Mouse (Mus musculus): ENCODE results near the gene Nxf1. TPM values are rescaled to one million over a fixed set of nuclear protein-coding genes. Genes with fewer than 3 reads are reported as not detected.
A peak's percentile ranks its signal among the peaks of the same experiment; 100 is the strongest.

The Nxf1 gene
- total RNA-seq, 2 experiments from 2014 or later = 72.7 to 76.2 TPM

- intact Hi-C loops (cut with DNase I) = no loop called here
These were observed 45.4 kb downstream of the Nxf1 start, which contains the start of gene Zbtb3 for GRCm38 (mm10) chr19:8802130-8802821. Gene Zbtb3, plus strand, starts transcription at chr19:8802555.

GRCm38 (mm10) chr19:8803204-8803780 lies 46.4 kb downstream of the Nxf1 start:
- no peak for DNase-seq (ENCODE audit: extremely low spot score in 1 of 2, low spot score in 2 of 2)
- intact Hi-C loops (cut with DNase I) = no loop called here

More at GRCm38 (mm10) chr19:8802130-8802821, 45.4 kb downstream of the Nxf1 start, which contains the start of gene Zbtb3:
- peak; percentile 97 to 98 for DNase-seq (ENCODE audit: extremely low spot score in 1 of 2, low spot score in 2 of 2)

- no peak for DNase-seq (ENCODE audit: extremely low spot score in 1 of 2, low spot score in 2 of 2)
- intact Hi-C loops (cut with DNase I) = no loop called here
These were observed 47.2 kb downstream of the Nxf1 start for GRCm38 (mm10) chr19:8803879-8804660.

GRCm38 (mm10) chr19:8806810-8807209 lies 49.9 kb downstream of the Nxf1 start:
- no peak for DNase-seq (ENCODE audit: extremely low spot score in 1 of 2, low spot score in 2 of 2)
- intact Hi-C loops (cut with DNase I) = no loop called here

GRCm38 (mm10) chr19:8815812-8816211 lies 58.9 kb downstream of the Nxf1 start:
- intact Hi-C loops (cut with DNase I) = loop anchor here (5.0 kb wide), 1 partner anchor 44 kb away; the partner anchor contains the start of genes Tmem179b and Tmem223
- no peak for DNase-seq (ENCODE audit: extremely low spot score in 1 of 2, low spot score in 2 of 2)

GRCm38 (mm10) chr19:8817001-8817400 lies 60.1 kb downstream of the Nxf1 start:
- intact Hi-C loops (cut with DNase I) = loop anchor here (5.0 kb wide), 1 partner anchor 45 kb away; the partner anchor contains the start of genes Tmem179b and Tmem223

GRCm38 (mm10) chr19:8818301-8818798 lies 61.5 kb downstream of the Nxf1 start:
- intact Hi-C loops (cut with DNase I) = loop anchor here (5.0 kb wide), 1 partner anchor 46 kb away; the partner anchor contains the start of genes Tmem179b and Tmem223
- no peak for DNase-seq (ENCODE audit: extremely low spot score in 1 of 2, low spot score in 2 of 2)

More at GRCm38 (mm10) chr19:8817001-8817400, 60.1 kb downstream of the Nxf1 start:
- no peak for DNase-seq (ENCODE audit: extremely low spot score in 1 of 2, low spot score in 2 of 2)

GRCm38 (mm10) chr19:8818801-8819595 lies 62.1 kb downstream of the Nxf1 start, which contains the start of gene Ttc9c:
Gene Ttc9c, minus strand, starts transcription at chr19:8819333.
- peak; percentile 98 for DNase-seq (ENCODE audit: extremely low spot score in 1 of 2, low spot score in 2 of 2)
- intact Hi-C loops (cut with DNase I) = loop anchor here (5.0 kb wide), 1 partner anchor 47 kb away; the partner anchor contains the start of genes Tmem179b and Tmem223

- peak; percentile 97 to 99 for DNase-seq (ENCODE audit: extremely low spot score in 1 of 2, low spot score in 2 of 2)
- intact Hi-C loops (cut with DNase I) = loop anchor here (5.0 kb wide), 1 partner anchor 48 kb away; the partner anchor contains the start of genes Tmem179b and Tmem223
These were observed 62.9 kb downstream of the Nxf1 start, which contains the start of gene Hnrnpul2 for GRCm38 (mm10) chr19:8819596-8820423. Gene Hnrnpul2, plus strand, starts transcription at chr19:8820010.

Small RNA genes lying within 50 kb of the gene (microRNA-seq; reads per million reads assigned to microRNA genes)
- gene Mir6992 = not detected

Other genes starting within 250 kb of the Nxf1 start
- gene Slc22a8, start 165.8 kb upstream of the Nxf1 start, total RNA-seq (2021) = 10 to 100 TPM; 19.9 to 20.2 TPM
- 1 to 10 TPM; 4.9 to 5.9 TPM for gene Slc22a6, start 139.0 kb upstream of the Nxf1 start, total RNA-seq (2021)
- gene Chrm1, start 93.3 kb upstream of the Nxf1 start, total RNA-seq (2021) = 100 to 1,000 TPM; 119 to 128 TPM
- gene Slc3a2, start 33.7 kb upstream of the Nxf1 start, total RNA-seq (2021) = 100 to 1,000 TPM; 195 to 198 TPM
- gene Wdr74, start 21.2 kb upstream of the Nxf1 start, total RNA-seq (2021) = 10 to 100 TPM; 47.3 to 47.4 TPM
- gene 1700092M07Rik, start 16.4 kb upstream of the Nxf1 start, total RNA-seq (2021) = 1 to 10 TPM; 1.3 to 2.2 TPM
- gene Stx5a, start 15.7 kb upstream of the Nxf1 start, total RNA-seq (2021) = 10 to 100 TPM; 68.1 to 69.0 TPM
- gene Tmem223, start 13.9 kb downstream of the Nxf1 start, total RNA-seq (2021) = 10 to 100 TPM; 87.9 to 93.9 TPM
- 1 to 10 TPM; 7.2 to 8.9 TPM for gene Tmem179b, start 17.4 kb downstream of the Nxf1 start, total RNA-seq (2021)
- gene Taf6l, start 29.3 kb downstream of the Nxf1 start, total RNA-seq (2021) = 10 to 100 TPM; 16.4 to 17.8 TPM
- 100 to 1,000 TPM; 109 to 110 TPM for gene Polr2g, start 41.5 kb downstream of the Nxf1 start, total RNA-seq (2021)
- 1 to 10 TPM; 4.5 to 5.5 TPM for gene Zbtb3, start 45.5 kb downstream of the Nxf1 start, total RNA-seq (2021)
- 10 to 100 TPM; 27.7 to 29.0 TPM for gene Ttc9c, start 62.3 kb downstream of the Nxf1 start, total RNA-seq (2021)
- gene Hnrnpul2, start 62.9 kb downstream of the Nxf1 start, total RNA-seq (2021) = 10 to 100 TPM; 98.6 to 98.9 TPM
- 1 to 10 TPM in 1 of 2 experiments, not detected in 1; 1.9 TPM for gene AC129217.1, start 72.7 kb downstream of the Nxf1 start, total RNA-seq (2021)
- gene Bscl2, start 80.4 kb downstream of the Nxf1 start, total RNA-seq (2021) = 10 to 100 TPM; 96.1 to 97.0 TPM
- 100 to 1,000 TPM; 319 to 328 TPM for gene Gng3, start 82.1 kb downstream of the Nxf1 start, total RNA-seq (2021)
- gene Lrrn4cl, start 93.7 kb downstream of the Nxf1 start, total RNA-seq (2021) = 1 to 10 TPM in 1 of 2 experiments, under 1 TPM in 1; 0.43 to 1.0 TPM
- gene Ubxn1, start 114.4 kb downstream of the Nxf1 start, total RNA-seq (2021) = 100 to 1,000 TPM; 101 TPM
- gene Uqcc3, start 123.8 kb downstream of the Nxf1 start, total RNA-seq (2021) = 10 to 100 TPM; 26.1 to 33.3 TPM
- gene Lbhd1, start 126.7 kb downstream of the Nxf1 start, total RNA-seq (2021) = 1 to 10 TPM; 3.4 to 7.9 TPM
- not detected for gene Gm49403, start 126.9 kb downstream of the Nxf1 start, total RNA-seq (2021)
- gene 1810009A15Rik, start 131.8 kb downstream of the Nxf1 start, total RNA-seq (2021) = 10 to 100 TPM; 19.5 to 23.4 TPM
- 1 to 10 TPM in 1 of 2 experiments, not detected in 1; 1.7 TPM for gene Gm49416, start 131.9 kb downstream of the Nxf1 start, total RNA-seq (2021)
- gene Ints5, start 135.9 kb downstream of the Nxf1 start, total RNA-seq (2021) = 10 to 100 TPM; 22.0 to 23.1 TPM
- 10 to 100 TPM; 94.4 to 96.8 TPM for gene Ganab, start 141.0 kb downstream of the Nxf1 start, total RNA-seq (2021)
- 100 to 1,000 TPM; 141 to 144 TPM for gene B3gat3, start 163.3 kb downstream of the Nxf1 start, total RNA-seq (2021)
- 1 to 10 TPM; 2.1 to 2.4 TPM for gene Rom1, start 172.3 kb downstream of the Nxf1 start, total RNA-seq (2021)
- gene Eml3, start 172.5 kb downstream of the Nxf1 start, total RNA-seq (2021) = 1 to 10 TPM; 7.5 to 8.5 TPM
- 10 to 100 TPM; 50.2 to 52.4 TPM for gene Mta2, start 184.8 kb downstream of the Nxf1 start, total RNA-seq (2021)
- gene Tut1, start 196.8 kb downstream of the Nxf1 start, total RNA-seq (2021) = 10 to 100 TPM; 14.6 to 16.0 TPM
- 100 to 1,000 TPM; 228 to 251 TPM for gene Eef1g, start 210.0 kb downstream of the Nxf1 start, total RNA-seq (2021)
- 10 to 100 TPM; 14.5 to 17.8 TPM for gene Ahnak, start 232.2 kb downstream of the Nxf1 start, total RNA-seq (2021)

Measured in left cerebral cortex, postnatal 10 days (tissue).